Mouse (Mus musculus): ENCODE results near the gene Rgs3.

GRCm38 (mm10) chr4:62619232-62619964 is 59.8 kb downstream of the Rgs3 start:
- no peak for TF ChIP-seq POLR2A (IDR thresholded peaks at IDR 0.05; ENCODE audit: low read depth, low read length)
- TF ChIP-seq CTCF (IDR thresholded peaks at IDR 0.05; ENCODE audit: extremely low read depth, insufficient read length, insufficient replicate concordance, low read depth, low read length), result no peak

Data from small intestine, adult 2 months (tissue).